Mouse (Mus musculus): ENCODE data around the gene Tspan9.
A peak's percentile ranks its signal among the peaks of the same experiment; 100 is the strongest.

Gene Tspan9

GRCm38 (mm10) chr6:127973553-127973952 lies 169.8 kb downstream of the Tspan9 start:
- DNase-seq = no peak

GRCm38 (mm10) chr6:127971931-127972330 lies 171.5 kb downstream of the Tspan9 start:
- no peak for DNase-seq

- DNase-seq = no peak
Observed at GRCm38 (mm10) chr6:127970848-127971247, 172.5 kb downstream of the Tspan9 start.

- peak; percentile 89 for DNase-seq
Observed at GRCm38 (mm10) chr6:127970120-127970519, 173.3 kb downstream of the Tspan9 start.

GRCm38 (mm10) chr6:127969709-127970108 lies 173.7 kb downstream of the Tspan9 start:
- no peak for DNase-seq

GRCm38 (mm10) chr6:127965497-127965896 lies 177.9 kb downstream of the Tspan9 start:
- DNase-seq = peak; percentile 62

- DNase-seq = no peak
Observed at GRCm38 (mm10) chr6:127960203-127960602, 183.2 kb downstream of the Tspan9 start.

- no peak for DNase-seq
Observed at GRCm38 (mm10) chr6:127956172-127956571, 187.2 kb downstream of the Tspan9 start.

GRCm38 (mm10) chr6:127953071-127953470 lies 190.3 kb downstream of the Tspan9 start:
- DNase-seq = no peak

GRCm38 (mm10) chr6:127949885-127950284 lies 193.5 kb downstream of the Tspan9 start:
- no peak for DNase-seq

- DNase-seq = no peak
Observed at GRCm38 (mm10) chr6:127948656-127949055, 194.7 kb downstream of the Tspan9 start.

- DNase-seq = peak; percentile 78
Observed at GRCm38 (mm10) chr6:127945725-127946124, 197.7 kb downstream of the Tspan9 start.

- no peak for DNase-seq
Observed at GRCm38 (mm10) chr6:127942421-127942820, 201.0 kb downstream of the Tspan9 start.

GRCm38 (mm10) chr6:127935105-127935504 lies 208.3 kb downstream of the Tspan9 start:
- no peak for DNase-seq

GRCm38 (mm10) chr6:127933841-127934240 lies 209.6 kb downstream of the Tspan9 start:
- no peak for DNase-seq

GRCm38 (mm10) chr6:127932697-127933096 lies 210.7 kb downstream of the Tspan9 start:
- DNase-seq = no peak

GRCm38 (mm10) chr6:127928682-127929081 lies 214.7 kb downstream of the Tspan9 start:
- DNase-seq = no peak

- DNase-seq = peak; percentile 44
Observed at GRCm38 (mm10) chr6:127925915-127926314, 217.5 kb downstream of the Tspan9 start.

GRCm38 (mm10) chr6:127924750-127925149 lies 218.6 kb downstream of the Tspan9 start:
- no peak for DNase-seq

GRCm38 (mm10) chr6:127923296-127923695 lies 220.1 kb downstream of the Tspan9 start:
- DNase-seq = no peak

GRCm38 (mm10) chr6:127921996-127922395 lies 221.4 kb downstream of the Tspan9 start:
- no peak for DNase-seq

- peak; percentile 85 for DNase-seq
Observed at GRCm38 (mm10) chr6:127920652-127921051, 222.7 kb downstream of the Tspan9 start.

GRCm38 (mm10) chr6:127919491-127919890 lies 223.9 kb downstream of the Tspan9 start:
- DNase-seq = no peak

- no peak for DNase-seq
Observed at GRCm38 (mm10) chr6:127917712-127918111, 225.7 kb downstream of the Tspan9 start.

GRCm38 (mm10) chr6:127916993-127917392 lies 226.4 kb downstream of the Tspan9 start:
- no peak for DNase-seq

- DNase-seq = no peak
Observed at GRCm38 (mm10) chr6:127912938-127913337, 230.5 kb downstream of the Tspan9 start.

Data from right cerebral cortex, postnatal 4 days (tissue).